Comparison of ENCODE assay signal across 20 mouse cellular contexts in genomic region chr3:122789544-122789943, GRCm38 (mm10).
A peak's percentile ranks its signal among the peaks of the same experiment; 100 is the strongest.
DNase-seq lines count a peak whose midpoint lies in the region; ATAC-seq and TF ChIP-seq lines count a peak whose summit lies in the region.
"Had no signal": no experiment of that assay in that cellular context is flagged by ENCODE, and none has a peak within 500 bp of the region (broad histone marks: within the 10 kb centered on the region; RNA-seq: fewer than 3 reads in every experiment).

No protein-coding gene starts in this region.

- no peak overlapping the region for H3K27ac ChIP-seq in liver, adult 2 months (replicated peaks; ENCODE audit: insufficient read depth, low read depth, low read length)
- H3K27ac ChIP-seq in liver, embryonic 12.5 days = no peak overlapping the region
- no peak overlapping the region for H3K27ac ChIP-seq in kidney, embryonic 15.5 days

- no peaks in the 10 kb centered on the region for H3K79me2 ChIP-seq in liver, adult 2 months (ENCODE audit: control insufficient read depth, insufficient read depth, low read length)

- H3K4me3 ChIP-seq in liver, adult 2 months (ENCODE audit: insufficient read depth, low read depth, low read length) = no peak overlapping the region
- H3K4me3 ChIP-seq in liver, embryonic 12.5 days = no peak overlapping the region
- H3K4me3 ChIP-seq in kidney, embryonic 15.5 days (replicated peaks) = no peak overlapping the region

- DNase-seq in liver, adult 2 months (ENCODE audit: extremely low read depth, low read depth, low spot score) = peak; percentile 39
- DNase-seq in kidney, postnatal 10 days = no peak
- DNase-seq: adrenal gland, adult 2 months; adrenal gland, adult 8-10 months; adrenal gland, postnatal 10 days; adrenal gland, postnatal 14 days; adrenal gland, postnatal 25 days; B cell, adult 2 months; cerebellum, adult 11 months; cerebellum, adult 11-12 months; cerebellum, adult 18-20 months had no signal

- no peak for TF ChIP-seq CTCF in liver, adult 2 months (IDR thresholded peaks at IDR 0.05; ENCODE audit: low read depth, low read length)

- H3K4me1 ChIP-seq in liver, adult 2 months (ENCODE audit: control insufficient read depth, insufficient read depth, low read length) = peaks cover 5% of the 10 kb centered on the region; the same call in 1 of the 2 replicates
- H3K4me1 ChIP-seq in liver, embryonic 12.5 days = no peaks in the 10 kb centered on the region
- H3K4me1 ChIP-seq in kidney, embryonic 15.5 days = no peaks in the 10 kb centered on the region

- H3K36me3 ChIP-seq in liver, adult 2 months (ENCODE audit: control insufficient read depth, insufficient read depth, low read length) = no peaks in the 10 kb centered on the region
- 0 out of 2 replicates have a peak, but pooled peaks cover 3% of the 10 kb centered on the region for H3K36me3 ChIP-seq in liver, embryonic 12.5 days
- peaks cover 30% of the 10 kb centered on the region for H3K36me3 ChIP-seq in kidney, embryonic 15.5 days
- H3K36me3 ChIP-seq: G1E had no signal

- H3K9ac ChIP-seq in liver, adult 2 months (ENCODE audit: low read depth, low read length) = no peak overlapping the region
- no peak overlapping the region for H3K9ac ChIP-seq in liver, embryonic 12.5 days
- H3K9ac ChIP-seq in kidney, embryonic 15.5 days = no peak overlapping the region

- no peak overlapping the region for H3K4me2 ChIP-seq in liver, embryonic 12.5 days
- no peak overlapping the region for H3K4me2 ChIP-seq in kidney, embryonic 15.5 days

- H3K27me3 ChIP-seq in liver, adult 2 months (ENCODE audit: control insufficient read depth, insufficient read depth, low read length) = no peaks in the 10 kb centered on the region
- no peaks in the 10 kb centered on the region for H3K27me3 ChIP-seq in liver, embryonic 12.5 days (replicated peaks)
- no peaks in the 10 kb centered on the region for H3K27me3 ChIP-seq in kidney, embryonic 15.5 days
- H3K27me3 ChIP-seq: CH12.LX, Patski had no signal

- no peak for TF ChIP-seq POLR2A in liver, adult 2 months (IDR thresholded peaks at IDR 0.05; ENCODE audit: extremely low read depth, insufficient read depth, low read length)

- no peak for ATAC-seq in liver, embryonic 12.5 days
- peak; percentile 83 for ATAC-seq in megakaryocyte progenitor cell, adult 5-6 weeks (replicated peaks; ENCODE audit: poor library complexity)
- peak; percentile 95 for ATAC-seq in megakaryocyte-erythroid progenitor cell, adult 5-6 weeks (replicated peaks; ENCODE audit: low FRiP score, low TSS enrichment, poor library complexity, severe bottlenecking)
- no peak for ATAC-seq in kidney, embryonic 15.5 days (replicated peaks; ENCODE audit: low FRiP score)
- ATAC-seq: activated CD4-positive, CD25-positive, alpha-beta regulatory T cell, adult 4 months; CD4-positive, CD25-positive, alpha-beta regulatory T cell, adult 4 months; Patski had no signal

- no peaks in the 10 kb centered on the region for H3K9me3 ChIP-seq in liver, embryonic 12.5 days (replicated peaks)
- peaks cover 9% of the 10 kb centered on the region; the same call in 1 of the 2 replicates for H3K9me3 ChIP-seq in kidney, embryonic 15.5 days (replicated peaks)
- H3K9me3 ChIP-seq: G1E had no signal

- WGBS in liver, adult 2 months = 43% methylated on average over 6 of the region's 6 CpGs
- WGBS in liver, embryonic 12.5 days (ENCODE audit: insufficient replicate concordance) = 74% methylated on average over 6 of the region's 6 CpGs
- 96% methylated on average over 6 of the region's 6 CpGs for WGBS in kidney, embryonic 15.5 days

Comparison
In these comparisons a context has a peak if more than half of its experiments do, and no peak if none do; other contexts are left out.
1. ATAC-seq: peak in megakaryocyte progenitor cell, adult 5-6 weeks (single experiment) and megakaryocyte-erythroid progenitor cell, adult 5-6 weeks (single experiment); none in liver, embryonic 12.5 days (single experiment) and kidney, embryonic 15.5 days (single experiment).